Mouse (Mus musculus) retina, embryonic 14.5 days (tissue): Measurements from ENCODE around the gene Olfr794.

Source experiments
- DNase-seq: peaks from one replicate; pipeline ENCODE4 v3.0.0-alpha.2; 2015; ENCODE audit warnings: low spot score

The Olfr794 gene

DNA sequence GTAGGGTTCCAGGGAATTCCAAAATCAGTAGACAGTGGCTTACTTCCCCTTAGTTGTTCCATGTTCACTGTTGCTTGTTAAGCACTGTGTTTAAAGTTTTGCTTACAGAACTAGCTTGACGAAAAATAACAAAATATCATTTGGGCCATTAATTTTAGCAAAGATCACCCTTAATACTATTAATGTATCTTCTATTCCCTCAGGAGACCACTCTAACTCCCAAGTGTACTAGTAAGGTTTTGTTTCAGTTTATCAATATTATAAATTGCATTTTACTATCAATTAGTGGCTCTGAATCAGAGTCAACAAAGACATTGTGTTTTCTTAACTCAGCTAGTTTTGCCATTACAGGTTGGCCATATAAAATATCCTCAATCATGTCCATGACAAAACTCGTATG is at the start of gene Olfr794:
Olfr794 (plus strand) TSS at position 301 of the 400 bp plus-strand sequence.
- DNase-seq: no peak

DNA sequence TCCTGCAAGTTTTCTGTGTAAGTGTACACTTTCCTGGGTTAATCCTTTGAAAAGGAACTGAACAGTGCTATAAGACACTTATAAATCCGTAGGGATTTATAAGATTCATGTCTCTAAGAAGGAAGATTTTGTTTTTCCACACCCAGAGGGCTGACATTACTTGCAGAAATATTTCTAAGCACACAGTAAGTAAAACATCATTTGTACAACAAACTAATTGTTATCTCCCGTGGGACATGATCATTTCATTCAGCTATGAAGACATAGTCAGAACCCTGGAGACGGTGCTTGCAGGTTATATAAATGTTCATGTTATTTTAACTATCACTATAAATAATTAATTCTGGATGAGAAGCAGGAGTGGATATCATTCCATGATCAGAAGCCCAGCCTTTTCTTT is 46.0 kb upstream of the Olfr794 start, which contains the start of gene Olfr791:
Olfr791 (plus strand) TSS at position 301 of the 400 bp plus-strand sequence.
- no peak for DNase-seq

DNA sequence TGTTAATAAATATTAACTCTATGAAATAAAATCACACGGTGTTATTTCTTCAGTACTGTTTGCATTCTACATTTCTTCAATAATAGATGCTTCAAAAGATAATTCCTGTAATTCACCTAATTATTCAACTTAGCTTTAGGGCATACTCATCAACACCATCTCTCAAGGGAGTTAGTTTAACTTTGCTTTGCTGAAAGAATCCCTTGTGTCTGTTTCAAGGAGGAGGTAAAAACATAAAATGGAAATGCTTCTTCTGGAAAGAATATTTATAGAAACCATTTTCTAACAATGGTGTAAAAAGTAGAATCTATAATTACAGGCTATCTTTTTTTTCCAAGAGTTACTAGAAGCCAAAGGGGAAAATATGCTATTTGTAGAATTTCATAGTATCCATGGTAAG is 28.6 kb upstream of the Olfr794 start, which contains the start of gene Olfr792:
Olfr792 (plus strand) TSS at position 301 of the 400 bp plus-strand sequence.
- DNase-seq: no peak

DNA sequence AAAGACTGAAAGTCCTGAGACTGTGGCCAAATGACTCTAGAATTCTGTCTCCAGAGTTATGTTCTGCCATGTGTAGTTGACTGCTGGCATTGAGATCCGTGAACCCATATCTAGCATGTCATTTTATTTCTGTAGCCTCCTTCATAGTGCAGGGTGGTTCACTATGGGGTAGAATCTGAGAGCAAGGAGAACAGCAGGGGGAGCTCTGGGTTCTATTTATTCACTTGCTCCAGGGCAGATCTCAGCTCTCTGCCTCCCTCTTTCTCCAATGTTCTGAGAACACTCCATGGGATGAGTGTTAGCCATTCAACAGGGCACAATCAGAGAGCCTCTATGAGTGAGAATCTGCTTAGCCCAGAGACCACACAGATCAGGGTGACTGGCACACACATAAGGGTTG is 18.1 kb upstream of the Olfr794 start:
- peak; percentile 67 for DNase-seq

DNA sequence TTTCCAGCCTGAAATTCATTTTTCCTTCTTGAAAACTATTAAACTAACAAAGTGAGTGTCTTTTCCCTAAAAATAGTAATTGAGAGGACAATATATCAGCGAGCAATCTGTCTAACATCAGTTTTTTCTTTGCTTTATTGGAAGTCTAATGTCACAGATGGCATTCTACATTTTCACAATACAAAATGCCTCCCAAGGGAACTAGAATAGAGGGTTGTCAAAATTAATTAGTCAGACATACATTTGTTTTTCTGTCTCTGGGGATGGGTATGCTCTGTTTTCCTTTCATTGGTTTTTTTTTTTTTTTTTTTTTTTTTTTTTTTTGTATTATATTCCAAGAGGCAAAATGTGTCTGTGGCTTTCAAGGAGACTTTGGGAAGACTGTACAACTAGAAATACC is 9.6 kb downstream of the Olfr794 start:
- DNase-seq: peak; percentile 64

DNA sequence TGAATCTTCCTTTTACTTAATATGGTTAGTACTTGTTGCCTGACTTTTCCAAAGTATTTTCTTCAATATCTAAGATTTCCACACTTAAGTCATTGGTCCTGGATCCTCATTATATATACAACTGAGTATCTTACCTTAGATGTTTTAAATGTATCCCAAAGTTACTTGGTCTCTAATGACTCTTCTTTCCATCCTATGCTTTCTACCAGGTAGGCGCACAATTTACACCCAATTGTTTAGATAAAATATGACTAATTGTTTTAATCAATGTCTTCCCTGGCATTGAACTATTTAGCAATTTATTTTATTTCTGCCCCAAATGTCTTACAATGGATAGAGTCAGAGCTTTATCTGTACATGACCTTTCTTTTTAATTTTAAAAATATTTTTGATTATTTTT is 45.0 kb downstream of the Olfr794 start, which contains the start of gene Olfr796:
Olfr796 (minus strand) TSS at position 101 of the 400 bp plus-strand sequence.
- DNase-seq: no peak

DNA sequence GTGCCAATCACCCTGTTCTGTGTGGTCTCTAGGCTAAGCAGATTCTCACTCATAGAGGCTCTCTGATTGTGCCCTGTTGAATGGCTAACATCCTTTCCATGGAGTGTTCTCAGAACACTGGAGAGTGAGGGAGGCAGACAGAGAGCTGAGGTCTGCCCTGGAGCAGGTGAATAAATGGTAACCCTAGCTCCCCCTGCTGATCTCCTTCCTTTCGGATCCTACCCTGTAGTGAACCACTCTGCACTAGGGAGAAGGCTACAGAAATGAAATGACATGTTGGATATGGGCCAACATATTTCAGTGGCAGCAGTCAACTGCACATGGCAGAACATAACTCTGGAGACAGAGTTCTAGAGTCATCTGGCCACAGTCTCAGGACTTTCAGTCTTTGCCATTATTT is 54.3 kb downstream of the Olfr794 start:
- peak; percentile 15 for DNase-seq
